Mouse (Mus musculus) limb, embryonic 13.5 days (tissue): Measurements from ENCODE around the gene Atp1a4. TPM values are rescaled to one million over a fixed set of nuclear protein-coding genes. Genes with fewer than 3 reads are reported as not detected.

Experiments
- ATAC-seq: fragments of 200-750 bp; cut with Nextera tagmentation; 2 replicates; pipeline ENCODE4 v1.8.0; 2017; ENCODE audit warnings: low read depth, moderate number of reproducible peaks, moderate TSS enrichment; ENCODE audit not compliant: low FRiP score
- H3K27ac ChIP-seq: fragments of 300-500 bp; sonication (generic); 2 replicates; pipeline ENCODE4 v1.5.1; 2015; ENCODE audit warnings: inconsistent platforms, mild to moderate bottlenecking, moderate library complexity
- H3K27me3 ChIP-seq: fragments of 300-500 bp; sonication (generic); 2 replicates; pipeline ENCODE4 v1.6.1; 2015; ENCODE audit warnings: mild to moderate bottlenecking, inconsistent platforms
- H3K36me3 ChIP-seq: fragments of 300-500 bp; sonication (generic); 2 replicates; pipeline ENCODE4 v1.6.1; 2015; ENCODE audit warnings: inconsistent platforms, mild to moderate bottlenecking, moderate library complexity
- H3K4me1 ChIP-seq: fragments of 300-500 bp; sonication (generic); 2 replicates; pipeline ENCODE4 v1.6.1; 2015; ENCODE audit warnings: inconsistent platforms
- H3K4me2 ChIP-seq: fragments of 300-500 bp; sonication (generic); replicated peaks from 2 replicates; pipeline ENCODE4 v1.6.1; 2015; ENCODE audit warnings: inconsistent platforms, mild to moderate bottlenecking, moderate library complexity
- H3K4me3 ChIP-seq: fragments of 300-500 bp; sonication (generic); 2 replicates; pipeline ENCODE4 v1.5.1; 2015; ENCODE audit warnings: moderate library complexity, mild to moderate bottlenecking, inconsistent platforms
- H3K9ac ChIP-seq: fragments of 300-500 bp; sonication (generic); 2 replicates; pipeline ENCODE4 v1.6.1; 2015; ENCODE audit warnings: mild to moderate bottlenecking, inconsistent platforms
- H3K9me3 ChIP-seq: fragments of 300-500 bp; sonication (generic); 2 replicates; pipeline ENCODE4 v1.6.1; 2016; ENCODE audit warnings: inconsistent platforms
- WGBS: fragments of 180-500 bp; shearing (Covaris S2); methylation state at CpG from one replicate; pipeline ENCODE4 v1.1.7; 2015; 5-methylcytosine and 5-hydroxymethylcytosine counted together
- polyA plus RNA-seq: library from polyadenylated mRNA; unstranded; fragments of >200 nt; fragmentation: Nextera tagmentation; extraction: Ambion mirVana; gene quantifications from 2 replicates; pipeline ENCODE4 v1.2.1, GENCODE M21; 2015

The Atp1a4 gene
- polyA plus RNA-seq, 1 experiment from 2014 or later: not detected

GRCm38 (mm10) chr1:172201967-172202880 is 56.0 kb downstream of the Atp1a4 start:
- no peak overlapping the region for H3K4me3 ChIP-seq
- H3K27me3 ChIP-seq: no peaks in the 10 kb centered on the region
- H3K4me2 ChIP-seq: peak overlapping the region; percentile 82
- 25% methylated on average over 14 of the region's 14 CpGs for WGBS
- no peaks in the 10 kb centered on the region for H3K9me3 ChIP-seq
- H3K4me1 ChIP-seq: peaks cover 66% of the 10 kb centered on the region
- no peak for ATAC-seq
- peak overlapping the region; percentile 81; the same call in 1 of the 2 replicates for H3K27ac ChIP-seq
- peak overlapping the region; percentile 35 for H3K9ac ChIP-seq
- peaks cover 47% of the 10 kb centered on the region for H3K36me3 ChIP-seq

- 47% methylated on average over 7 of the region's 7 CpGs for WGBS
- H3K36me3 ChIP-seq: peaks cover 60% of the 10 kb centered on the region
- H3K9me3 ChIP-seq: no peaks in the 10 kb centered on the region
- no peak overlapping the region for H3K4me2 ChIP-seq
- ATAC-seq: no peak
- no peaks in the 10 kb centered on the region for H3K27me3 ChIP-seq
- 0 out of 2 replicates have a peak overlapping the region, but pooled peaks have one; percentile 22 for H3K27ac ChIP-seq
- H3K4me3 ChIP-seq: no peak overlapping the region
- peaks cover 57% of the 10 kb centered on the region for H3K4me1 ChIP-seq
- H3K9ac ChIP-seq: no peak overlapping the region
These were observed 57.3 kb downstream of the Atp1a4 start for GRCm38 (mm10) chr1:172200871-172201447.

GRCm38 (mm10) chr1:172200161-172200560 is 58.1 kb downstream of the Atp1a4 start:
- Histone ChIP-seq H3K9ac (no peak overlapping the region; the same call in 1 of the 2 replicates), H3K4me3 (no peak overlapping the region), H3K4me1 (peaks cover 49% of the 10 kb centered on the region), H3K27me3 (no peaks in the 10 kb centered on the region), H3K4me2 (no peak overlapping the region), H3K9me3 (no peaks in the 10 kb centered on the region), H3K36me3 (peaks cover 68% of the 10 kb centered on the region), H3K27ac (no peak overlapping the region)
- WGBS: 87% methylated on average over 5 of the region's 5 CpGs
- ATAC-seq: no peak

- WGBS: 91% methylated on average over 4 of the region's 4 CpGs
- Histone ChIP-seq H3K36me3 (peaks cover 79% of the 10 kb centered on the region), H3K27ac (no peak overlapping the region)
These were observed 59.2 kb downstream of the Atp1a4 start for GRCm38 (mm10) chr1:172198996-172199395.

GRCm38 (mm10) chr1:172198316-172198715 is 59.9 kb downstream of the Atp1a4 start:
- Histone ChIP-seq H3K9me3 (no peaks in the 10 kb centered on the region), H3K4me3 (no peak overlapping the region), H3K9ac (no peak overlapping the region), H3K4me1 (peaks cover 31% of the 10 kb centered on the region), H3K4me2 (no peak overlapping the region), H3K27ac (no peak overlapping the region), H3K36me3 (peaks cover 85% of the 10 kb centered on the region), H3K27me3 (no peaks in the 10 kb centered on the region)
- WGBS: 88% methylated on average over 8 of the region's 8 CpGs
- ATAC-seq: no peak

More at GRCm38 (mm10) chr1:172198996-172199395, 59.2 kb downstream of the Atp1a4 start:
- H3K4me2 ChIP-seq: no peak overlapping the region
- H3K9ac ChIP-seq: no peak overlapping the region
- peaks cover 37% of the 10 kb centered on the region for H3K4me1 ChIP-seq
- no peak overlapping the region for H3K4me3 ChIP-seq
- H3K9me3 ChIP-seq: no peaks in the 10 kb centered on the region
- no peak for ATAC-seq
- no peaks in the 10 kb centered on the region for H3K27me3 ChIP-seq

- no peak overlapping the region for H3K4me2 ChIP-seq
- H3K4me1 ChIP-seq: peaks cover 26% of the 10 kb centered on the region
- H3K27ac ChIP-seq: no peak overlapping the region
- WGBS: 82% methylated on average over 5 of the region's 5 CpGs
- no peak overlapping the region for H3K4me3 ChIP-seq
- ATAC-seq: no peak
- no peak overlapping the region for H3K9ac ChIP-seq
- H3K27me3 ChIP-seq: no peaks in the 10 kb centered on the region
- peaks cover 86% of the 10 kb centered on the region for H3K36me3 ChIP-seq
- no peaks in the 10 kb centered on the region for H3K9me3 ChIP-seq
These were observed 60.4 kb downstream of the Atp1a4 start for GRCm38 (mm10) chr1:172197851-172198250.

GRCm38 (mm10) chr1:172197146-172197545 is 61.1 kb downstream of the Atp1a4 start:
- Histone ChIP-seq H3K9me3 (no peaks in the 10 kb centered on the region), H3K9ac (no peak overlapping the region), H3K4me3 (no peak overlapping the region), H3K4me1 (peaks cover 19% of the 10 kb centered on the region), H3K36me3 (peaks cover 87% of the 10 kb centered on the region), H3K27me3 (no peaks in the 10 kb centered on the region), H3K4me2 (no peak overlapping the region), H3K27ac (no peak overlapping the region)
- ATAC-seq: no peak
- WGBS: 91% methylated on average over 3 of the region's 3 CpGs

GRCm38 (mm10) chr1:172194435-172194834 is 63.8 kb downstream of the Atp1a4 start:
- Histone ChIP-seq H3K4me1 (no peaks in the 10 kb centered on the region), H3K27me3 (no peaks in the 10 kb centered on the region), H3K4me2 (no peak overlapping the region), H3K27ac (no peak overlapping the region), H3K4me3 (no peak overlapping the region), H3K9ac (0 out of 2 replicates have a peak overlapping the region, but pooled peaks have one; percentile 2), H3K36me3 (peaks cover 94% of the 10 kb centered on the region), H3K9me3 (no peaks in the 10 kb centered on the region)
- ATAC-seq: no peak
- WGBS: 87% methylated on average over 8 of the region's 8 CpGs

- Histone ChIP-seq H3K27me3 (no peaks in the 10 kb centered on the region), H3K36me3 (peaks cover 94% of the 10 kb centered on the region), H3K9me3 (no peaks in the 10 kb centered on the region), H3K4me1 (no peaks in the 10 kb centered on the region), H3K4me3 (no peak overlapping the region), H3K4me2 (no peak overlapping the region), H3K9ac (no peak overlapping the region), H3K27ac (no peak overlapping the region)
- ATAC-seq: no peak
- WGBS: 93% methylated on average over 3 of the region's 3 CpGs
These were observed 66.0 kb downstream of the Atp1a4 start for GRCm38 (mm10) chr1:172192217-172192616.

- no peaks in the 10 kb centered on the region for H3K4me1 ChIP-seq
- no peak for ATAC-seq
- no peak overlapping the region; the same call in 1 of the 2 replicates for H3K9ac ChIP-seq
- peaks cover 94% of the 10 kb centered on the region for H3K36me3 ChIP-seq
- H3K4me2 ChIP-seq: no peak overlapping the region
- H3K27ac ChIP-seq: no peak overlapping the region
- H3K4me3 ChIP-seq: no peak overlapping the region
- no peaks in the 10 kb centered on the region for H3K9me3 ChIP-seq
- no peaks in the 10 kb centered on the region for H3K27me3 ChIP-seq
- WGBS: 91% methylated on average over 2 of the region's 2 CpGs
These were observed 66.6 kb downstream of the Atp1a4 start for GRCm38 (mm10) chr1:172191578-172191977.

- ATAC-seq: no peak
- 76% methylated on average over 4 of the region's 4 CpGs for WGBS
- Histone ChIP-seq H3K4me3 (no peak overlapping the region), H3K36me3 (peaks cover 91% of the 10 kb centered on the region), H3K27ac (no peak overlapping the region), H3K9ac (no peak overlapping the region), H3K4me1 (no peaks in the 10 kb centered on the region), H3K4me2 (no peak overlapping the region), H3K27me3 (no peaks in the 10 kb centered on the region), H3K9me3 (no peaks in the 10 kb centered on the region)
These were observed 69.3 kb downstream of the Atp1a4 start for GRCm38 (mm10) chr1:172188891-172189290.
